ENCODE assay signal across 7 mouse cellular contexts in genomic region chr7:16920818-16921791, GRCm38 (mm10). TPM values are rescaled to one million over a fixed set of nuclear protein-coding genes. Genes with fewer than 3 reads are reported as not detected.
DNase-seq lines count a peak whose midpoint lies in the region; ATAC-seq and TF ChIP-seq lines count a peak whose summit lies in the region.

No protein-coding gene starts in this region.

- intact Hi-C loops in left cerebral cortex, adult 2 months (cut with DNase I), result loop anchor here (5.0 to 10.0 kb wide), 2 partner anchors 104 to 976 kb away; partner anchors contain the start of genes Fkrp, Nop53 and Strn4
- intact Hi-C loops in left cerebral cortex, postnatal 36 days (cut with DNase I), result no loop called here
- intact Hi-C loops in left cerebral cortex, postnatal 4 days (cut with DNase I), result no loop called here

- peak overlapping the region; percentile 95 for H3K4me2 ChIP-seq in forebrain, embryonic 13.5 days
- peak overlapping the region; percentile 92 for H3K4me2 ChIP-seq in neural tube, embryonic 14.5 days (ENCODE audit: low read depth, low read length)

- peak in 1 of 2 experiments; percentile 52 for DNase-seq in left cerebral cortex, adult 2 months (ENCODE audit: extremely low spot score in 1 of 2, low spot score in 2 of 2)
- no peak for DNase-seq in left cerebral cortex, postnatal 36 days (ENCODE audit: low spot score in 2 of 2)
- DNase-seq in cerebellum, adult 9-11 months, result peak; percentile 75
- DNase-seq in left cerebral cortex, postnatal 4 days, result peak; percentile 57

- peak overlapping the region; percentile 97 for H3K9ac ChIP-seq in forebrain, embryonic 13.5 days
- H3K9ac ChIP-seq in neural tube, embryonic 14.5 days (replicated peaks; ENCODE audit: low read depth, low read length), result peak overlapping the region; percentile 97

- no peak for TF ChIP-seq CTCF in left cerebral cortex, adult 2 months (IDR thresholded peaks at IDR 0.05)

- H3K4me3 ChIP-seq in left cerebral cortex, adult 2 months, result peak overlapping the region; percentile 97
- peak overlapping the region; percentile 86 for H3K4me3 ChIP-seq in forebrain, embryonic 13.5 days
- H3K4me3 ChIP-seq in neural tube, embryonic 14.5 days (ENCODE audit: low read depth, low read length), result peak overlapping the region; percentile 86

- peaks cover 52% of the 10 kb centered on the region for H3K4me1 ChIP-seq in forebrain, embryonic 13.5 days
- peaks cover 40% of the 10 kb centered on the region for H3K4me1 ChIP-seq in neural tube, embryonic 14.5 days (ENCODE audit: control insufficient read depth, insufficient read depth, low read length)

- 40% methylated on average over 21 of the region's 21 CpGs for WGBS in forebrain, embryonic 13.5 days
- 43% methylated on average over 21 of the region's 21 CpGs for WGBS in neural tube, embryonic 14.5 days

- H3K9me3 ChIP-seq in forebrain, embryonic 13.5 days (replicated peaks), result no peaks in the 10 kb centered on the region
- no peaks in the 10 kb centered on the region for H3K9me3 ChIP-seq in neural tube, embryonic 14.5 days (ENCODE audit: control insufficient read depth, low read length)

- H3K27me3 ChIP-seq in forebrain, embryonic 13.5 days, result no peaks in the 10 kb centered on the region
- H3K27me3 ChIP-seq in neural tube, embryonic 14.5 days (ENCODE audit: control insufficient read depth, insufficient read depth, low read length), result no peaks in the 10 kb centered on the region

- no peak for ATAC-seq in forebrain, embryonic 13.5 days
- ATAC-seq in neural tube, embryonic 14.5 days (ENCODE audit: low read depth), result no peak
- ATAC-seq in erythroid progenitor cell, adult 5-6 weeks (replicated peaks; ENCODE audit: low FRiP score, poor library complexity, severe bottlenecking), result no peak

- H3K36me3 ChIP-seq in forebrain, embryonic 13.5 days (ENCODE audit: poor library complexity, severe bottlenecking), result peaks cover 41% of the 10 kb centered on the region
- H3K36me3 ChIP-seq in neural tube, embryonic 14.5 days (ENCODE audit: control insufficient read depth, insufficient read depth, low read length), result peaks cover 26% of the 10 kb centered on the region

- peak overlapping the region; percentile 99 for H3K27ac ChIP-seq in left cerebral cortex, adult 2 months
- peak overlapping the region; percentile 96 for H3K27ac ChIP-seq in forebrain, embryonic 13.5 days
- peak overlapping the region; percentile 55 for H3K27ac ChIP-seq in neural tube, embryonic 14.5 days (ENCODE audit: low read depth, low read length)

RNA-seq across cellular contexts. Expression of gene Calm3, which starts 2.8 kb away (rescaled TPM):
- 1,000 to 10,000 TPM; 1,732 to 1,834 TPM for total RNA-seq in left cerebral cortex, adult 2 months (2021)
- total RNA-seq in left cerebral cortex, postnatal 36 days (2021), result 1,000 to 10,000 TPM; 1,705 to 2,029 TPM
- polyA plus RNA-seq in forebrain, embryonic 13.5 days (2015; fragmentation: Nextera tagmentation; extraction: Ambion mirVana), result 271 and 296 TPM in 2 replicates
- total RNA-seq in left cerebral cortex, postnatal 4 days (2021), result 1,000 to 10,000 TPM; 1,235 to 1,345 TPM
- polyA plus RNA-seq in neural tube, embryonic 14.5 days (2014; fragmentation: Nextera tagmentation; extraction: Ambion mirVana), result 412 and 503 TPM in 2 replicates
- 131 and 141 TPM in 2 replicates for total RNA-seq in erythroid progenitor cell, adult 5-6 weeks (2015; ENCODE audit: low replicate concordance)
- 258 and 325 TPM in 2 replicates for total RNA-seq in erythroid progenitor cell, adult 5-6 weeks (2017; ENCODE audit: low replicate concordance)

RNA-seq across cellular contexts. Expression of gene Ptgir, which starts 14.8 kb away (rescaled TPM):
- under 1 TPM; 0.11 to 0.21 TPM for total RNA-seq in left cerebral cortex, adult 2 months (2021)
- under 1 TPM in 1 of 2 experiments, not detected in 1; 0.10 TPM for total RNA-seq in left cerebral cortex, postnatal 36 days (2021)
- 0.14 and 0.37 TPM in 2 replicates for polyA plus RNA-seq in forebrain, embryonic 13.5 days (2015; fragmentation: Nextera tagmentation; extraction: Ambion mirVana)
- total RNA-seq in left cerebral cortex, postnatal 4 days (2021), result not detected
- polyA plus RNA-seq in neural tube, embryonic 14.5 days (2014; fragmentation: Nextera tagmentation; extraction: Ambion mirVana), result 1.2 TPM in 1 of 2 replicates, not detected in the other
- total RNA-seq in erythroid progenitor cell, adult 5-6 weeks (2015; ENCODE audit: low replicate concordance), result 0.36 and 6.7 TPM in 2 replicates
- 1.9 and 2.0 TPM in 2 replicates for total RNA-seq in erythroid progenitor cell, adult 5-6 weeks (2017; ENCODE audit: low replicate concordance)

RNA-seq across cellular contexts. Expression of gene Pnmal2, which starts 23.4 kb away (rescaled TPM):
- 100 to 1,000 TPM; 304 to 311 TPM for total RNA-seq in left cerebral cortex, adult 2 months (2021)
- 100 to 1,000 TPM; 249 to 288 TPM for total RNA-seq in left cerebral cortex, postnatal 36 days (2021)
- polyA plus RNA-seq in forebrain, embryonic 13.5 days (2015; fragmentation: Nextera tagmentation; extraction: Ambion mirVana), result 59.5 and 78.0 TPM in 2 replicates
- total RNA-seq in left cerebral cortex, postnatal 4 days (2021), result 100 to 1,000 TPM; 169 to 194 TPM
- polyA plus RNA-seq in neural tube, embryonic 14.5 days (2014; fragmentation: Nextera tagmentation; extraction: Ambion mirVana), result 68.1 and 92.1 TPM in 2 replicates
- total RNA-seq in erythroid progenitor cell, adult 5-6 weeks (2015; ENCODE audit: low replicate concordance), result not detected in 2 replicates
- total RNA-seq in erythroid progenitor cell, adult 5-6 weeks (2017; ENCODE audit: low replicate concordance), result not detected in 2 replicates

RNA-seq across cellular contexts. Expression of gene Gng8, which starts 29.5 kb away (rescaled TPM):
- 1 to 10 TPM; 1.8 to 2.7 TPM for total RNA-seq in left cerebral cortex, adult 2 months (2021)
- total RNA-seq in left cerebral cortex, postnatal 36 days (2021), result 1 to 10 TPM; 2.8 to 4.0 TPM
- 9.2 and 18.2 TPM in 2 replicates for polyA plus RNA-seq in forebrain, embryonic 13.5 days (2015; fragmentation: Nextera tagmentation; extraction: Ambion mirVana)
- 1 to 10 TPM; 1.2 to 1.7 TPM for total RNA-seq in left cerebral cortex, postnatal 4 days (2021)
- 0.39 and 9.8 TPM in 2 replicates for polyA plus RNA-seq in neural tube, embryonic 14.5 days (2014; fragmentation: Nextera tagmentation; extraction: Ambion mirVana)
- not detected in 2 replicates for total RNA-seq in erythroid progenitor cell, adult 5-6 weeks (2015; ENCODE audit: low replicate concordance)
- total RNA-seq in erythroid progenitor cell, adult 5-6 weeks (2017; ENCODE audit: low replicate concordance), result not detected in 2 replicates

RNA-seq across cellular contexts. Expression of gene Pnmal1, which starts 38.4 kb away (rescaled TPM):
- total RNA-seq in left cerebral cortex, adult 2 months (2021), result 100 to 1,000 TPM; 106 to 118 TPM
- total RNA-seq in left cerebral cortex, postnatal 36 days (2021), result 100 to 1,000 TPM; 109 to 111 TPM
- 37.0 and 40.8 TPM in 2 replicates for polyA plus RNA-seq in forebrain, embryonic 13.5 days (2015; fragmentation: Nextera tagmentation; extraction: Ambion mirVana)
- 10 to 100 TPM; 56.0 to 57.6 TPM for total RNA-seq in left cerebral cortex, postnatal 4 days (2021)
- 60.1 and 60.7 TPM in 2 replicates for polyA plus RNA-seq in neural tube, embryonic 14.5 days (2014; fragmentation: Nextera tagmentation; extraction: Ambion mirVana)
- total RNA-seq in erythroid progenitor cell, adult 5-6 weeks (2015; ENCODE audit: low replicate concordance), result not detected in 2 replicates
- not detected in 2 replicates for total RNA-seq in erythroid progenitor cell, adult 5-6 weeks (2017; ENCODE audit: low replicate concordance)

Comparison
In these comparisons a context has a peak if more than half of its experiments do, and no peak if none do; other contexts are left out.
1. DNase-seq: peak in cerebellum, adult 9-11 months (single experiment) and left cerebral cortex, postnatal 4 days (single experiment); none in left cerebral cortex, postnatal 36 days (0 of 2).
2. RNA of gene Pnmal2, which starts 23.4 kb away (total RNA-seq): 304 to 311 TPM in left cerebral cortex, adult 2 months, 249 to 288 TPM in left cerebral cortex, postnatal 36 days and 169 to 194 TPM in left cerebral cortex, postnatal 4 days; not detected in erythroid progenitor cell, adult 5-6 weeks; every median in the first group is over 100 times any median in the second.
3. Peak in every context shown above with its lines, with median percentiles within 50 percentile points of each other: H3K27ac ChIP-seq and H3K4me3 ChIP-seq.